Mouse (Mus musculus) cerebellum, postnatal 4 days (tissue): ENCODE results near the gene Nhsl2.

ENCODE experiments used
- DNase-seq, 2 experiments: peaks; one replicate each; pipeline ENCODE4 v3.0.0; 2022; ENCODE audit warnings: low spot score in 2 of 2, mixed read lengths in 1 of 2

The Nhsl2 gene

DNA sequence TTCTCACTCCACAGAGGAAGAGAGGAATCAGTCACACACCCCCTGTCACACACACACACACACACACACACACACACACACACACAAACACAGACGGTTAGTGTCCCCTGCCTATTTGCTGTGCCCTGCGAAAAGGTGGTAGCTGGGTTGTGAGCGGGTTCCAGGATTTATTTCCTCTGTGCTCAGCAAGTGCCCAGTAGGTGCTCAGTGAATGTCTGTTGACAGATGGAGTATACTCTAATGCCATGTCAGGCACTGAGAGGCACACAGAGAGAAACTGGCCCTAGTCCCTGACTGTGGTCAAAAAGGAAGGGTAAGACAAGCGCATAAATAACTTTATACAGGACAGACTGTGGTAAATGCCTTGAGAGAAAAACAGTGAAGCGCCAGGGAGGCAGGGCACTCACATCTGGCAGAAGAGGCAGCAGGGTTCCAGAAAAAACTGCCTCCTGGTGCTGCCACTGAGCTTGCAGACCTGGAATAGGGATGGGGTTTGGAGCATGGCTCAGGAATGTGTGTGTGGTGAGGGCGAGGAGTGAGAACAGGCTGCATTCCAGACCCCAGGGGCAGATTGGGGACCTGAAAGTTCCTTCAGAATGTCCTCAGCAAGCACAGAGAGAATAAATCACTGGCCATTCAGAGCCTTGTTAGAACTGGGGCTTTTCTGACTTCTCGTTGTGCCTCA lies 52.8 kb downstream of the Nhsl2 start:
- DNase-seq, result no peak

DNA sequence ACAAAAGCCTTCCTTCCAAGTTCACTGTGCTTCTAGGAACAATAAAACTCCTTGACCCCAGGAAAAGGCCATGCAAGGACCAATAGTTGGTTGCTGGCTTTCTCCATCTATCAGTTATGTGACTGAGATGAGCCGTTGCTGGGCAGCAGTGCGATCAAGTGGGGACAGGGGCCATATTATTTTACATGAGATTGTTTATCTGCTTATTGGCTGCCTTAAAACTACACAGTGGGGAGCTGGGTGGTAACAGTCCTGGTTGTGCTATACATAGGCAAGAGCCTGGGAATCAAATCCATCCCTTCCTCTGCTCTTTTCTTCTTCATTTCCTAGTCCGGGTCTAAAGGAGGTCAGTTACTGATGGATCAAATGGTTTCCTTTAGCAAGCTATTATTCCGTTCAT lies 53.4 kb downstream of the Nhsl2 start:
- DNase-seq, result no peak

DNA sequence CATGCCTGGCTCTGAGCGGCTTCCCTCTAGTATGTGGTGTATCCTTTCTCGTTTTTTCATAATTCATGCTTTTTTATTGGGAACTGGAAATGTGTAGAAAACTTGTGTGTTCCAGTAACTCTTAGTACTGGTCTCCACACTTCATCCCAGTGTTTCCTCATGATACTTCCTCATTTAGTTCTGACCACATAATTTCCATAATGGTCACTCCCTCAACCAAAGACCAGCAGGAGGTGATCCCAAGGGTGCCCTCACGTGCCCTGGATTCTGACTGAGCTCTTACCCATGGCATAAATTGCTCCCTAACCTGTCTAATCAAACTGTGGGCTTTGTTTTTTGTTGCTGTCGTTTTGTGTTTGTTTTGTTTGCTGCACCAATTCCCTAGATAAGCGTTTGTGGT lies 58.1 kb downstream of the Nhsl2 start:
- DNase-seq, result no peak

- DNase-seq, result peak in 1 of 2 experiments; percentile 28
Observed at GRCm38 (mm10) chrX:101929131-101929530, 79.9 kb downstream of the Nhsl2 start.

- no peak for DNase-seq
Observed at GRCm38 (mm10) chrX:101930301-101930700, 81.1 kb downstream of the Nhsl2 start.

DNA sequence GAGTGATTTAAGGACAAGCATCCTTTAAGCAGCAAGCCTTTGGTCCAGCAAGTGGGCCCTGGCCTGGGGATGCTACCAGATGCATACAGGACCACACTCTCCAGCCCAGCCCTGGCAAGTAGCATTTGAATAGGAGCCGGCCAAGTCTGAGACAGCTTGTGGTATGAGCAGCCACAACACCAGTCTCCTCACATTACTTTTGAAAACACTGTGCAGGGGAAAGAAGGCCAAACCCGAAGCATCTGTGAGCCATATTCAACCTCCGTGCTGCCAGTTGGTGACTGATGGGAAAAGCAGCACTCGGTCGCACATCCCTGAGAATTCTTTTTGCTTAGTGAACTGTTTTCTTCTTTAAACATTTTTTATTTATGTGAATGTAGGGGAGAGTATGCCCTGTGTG lies 81.8 kb downstream of the Nhsl2 start:
- no peak for DNase-seq

GRCm38 (mm10) chrX:101932244-101932643 lies 83.1 kb downstream of the Nhsl2 start:
- DNase-seq, result peak in 1 of 2 experiments; percentile 22

GRCm38 (mm10) chrX:101933346-101933745 lies 84.2 kb downstream of the Nhsl2 start:
- no peak for DNase-seq

- no peak for DNase-seq
Observed at GRCm38 (mm10) chrX:101935291-101935840, 86.2 kb downstream of the Nhsl2 start.

DNA sequence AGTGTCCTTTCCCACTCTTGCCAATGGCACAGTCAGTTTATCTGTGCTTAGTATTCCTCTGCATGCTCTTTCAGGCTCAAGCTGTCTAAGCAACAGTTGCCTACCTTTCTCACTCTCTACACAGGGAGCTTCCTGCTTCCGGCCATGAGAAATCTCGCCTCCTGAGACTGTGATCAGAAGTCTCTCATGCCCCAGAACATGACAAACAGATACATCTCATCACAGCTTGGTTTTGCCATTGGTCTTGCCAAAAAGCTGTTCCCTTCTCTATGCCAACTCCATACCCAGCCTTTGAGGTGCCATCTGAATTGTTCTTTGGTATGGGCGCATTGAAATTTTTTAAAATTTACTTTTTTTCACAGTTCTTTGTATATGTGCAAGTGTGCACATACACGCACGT lies 90.3 kb downstream of the Nhsl2 start:
- DNase-seq, result no peak

GRCm38 (mm10) chrX:101942461-101942896 lies 93.3 kb downstream of the Nhsl2 start:
- DNase-seq, result peak; percentile 39 to 69

DNA sequence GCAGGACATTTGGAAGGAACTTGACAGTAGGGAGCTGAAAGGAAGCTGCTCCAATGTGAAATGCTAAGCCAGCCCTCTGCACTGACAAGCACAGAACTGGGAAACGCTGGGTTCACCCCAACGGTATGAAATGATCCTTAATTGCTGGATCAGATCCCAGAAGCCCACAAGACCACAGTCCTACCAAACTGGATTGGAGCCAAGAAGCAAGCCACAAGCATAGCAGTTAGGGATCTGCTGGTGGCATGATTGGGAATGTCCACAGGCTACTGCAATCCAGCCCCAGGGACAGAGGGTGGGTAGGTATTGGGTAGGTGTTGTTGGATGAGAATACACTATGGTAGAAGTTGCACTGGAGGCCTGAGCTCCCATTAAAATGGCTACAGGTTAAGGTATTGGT lies 94.6 kb downstream of the Nhsl2 start:
- DNase-seq, result no peak

DNA sequence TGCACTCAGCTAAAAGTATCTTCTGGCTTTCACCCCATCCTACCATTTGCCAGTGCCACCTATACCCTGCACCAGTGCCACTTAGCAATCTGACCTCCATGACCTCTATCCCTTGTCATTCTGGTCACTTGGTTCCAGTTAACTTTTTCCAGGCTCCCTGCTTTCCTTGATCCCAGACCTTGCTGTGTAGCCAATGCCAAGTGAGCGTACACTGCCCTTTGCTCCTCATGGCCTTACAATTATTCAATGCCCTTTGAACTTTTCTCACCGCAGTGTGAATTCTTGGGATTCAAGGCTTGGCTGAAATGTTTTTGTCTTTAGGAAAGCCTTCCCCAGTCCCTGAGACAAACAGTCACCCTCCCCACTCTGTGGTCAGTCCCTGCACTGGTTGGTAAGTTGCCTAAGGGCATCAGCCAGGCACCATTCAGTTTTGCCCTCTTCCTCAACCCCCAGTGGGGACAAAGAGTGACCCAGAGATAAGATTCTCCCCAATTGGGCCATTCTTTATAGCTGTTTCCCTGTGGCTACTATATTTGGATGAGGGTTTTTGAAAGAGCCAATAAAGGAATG lies 95.7 kb downstream of the Nhsl2 start:
- no peak for DNase-seq

- DNase-seq, result no peak
Observed at GRCm38 (mm10) chrX:101952436-101952835, 103.3 kb downstream of the Nhsl2 start.

DNA sequence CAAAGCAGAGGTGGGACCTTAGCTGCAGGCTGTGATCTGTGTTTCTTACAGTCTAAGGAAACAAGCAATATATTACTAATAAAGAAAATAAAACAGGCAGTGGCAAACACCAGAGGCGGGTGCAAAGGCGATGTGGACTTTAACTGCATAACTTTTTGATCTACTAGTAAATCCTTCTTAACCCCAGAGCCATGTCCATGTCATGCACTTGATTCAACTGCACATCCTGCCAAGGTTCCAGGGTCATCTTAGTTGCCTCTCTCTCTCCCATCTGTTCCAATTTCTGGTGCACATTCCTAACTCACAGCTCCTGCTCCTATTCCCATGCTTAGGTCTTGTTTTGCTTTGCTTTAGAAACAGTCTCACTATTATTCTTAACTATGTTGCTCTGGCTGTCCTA lies 104.1 kb downstream of the Nhsl2 start:
- no peak for DNase-seq

DNA sequence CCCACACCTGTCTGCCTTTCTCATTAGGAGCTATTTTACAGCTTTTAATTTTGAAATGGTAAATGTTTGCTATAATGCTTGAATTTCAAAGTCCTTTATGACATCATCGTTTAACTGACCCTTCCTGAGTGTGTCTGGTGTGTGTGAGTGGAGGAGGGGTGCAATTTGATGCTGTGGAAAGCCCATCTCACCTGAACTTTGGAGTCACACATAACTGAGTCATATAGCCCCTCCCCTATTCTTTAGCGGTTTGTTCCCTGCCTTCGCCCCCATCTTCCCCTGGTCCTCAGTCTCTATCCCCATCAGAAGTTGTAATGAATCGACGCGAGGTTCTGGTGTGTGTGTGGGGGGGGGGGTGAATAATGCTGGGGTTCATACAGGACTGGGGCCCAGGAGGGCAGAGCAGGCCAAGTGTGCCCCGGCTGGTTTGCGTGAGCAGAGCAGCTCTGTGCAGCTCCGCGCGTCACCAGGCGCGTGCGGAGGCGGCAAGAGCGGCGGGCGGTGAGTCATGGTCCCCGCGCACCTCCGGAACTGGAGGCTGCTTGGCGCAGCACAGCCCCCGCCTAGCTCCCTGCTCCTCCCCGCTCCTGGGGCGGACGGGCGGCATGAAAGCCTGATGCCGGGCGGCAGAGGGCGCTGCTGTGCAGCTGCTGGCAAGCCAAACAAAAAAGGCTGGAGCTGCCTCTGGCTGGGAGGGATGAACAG lies 104.8 kb downstream of the Nhsl2 start:
- DNase-seq, result peak; percentile 70 to 84

- no peak for DNase-seq
Observed at GRCm38 (mm10) chrX:101954492-101954851, 105.3 kb downstream of the Nhsl2 start.

- no peak for DNase-seq
Observed at GRCm38 (mm10) chrX:101961848-101962247, 112.7 kb downstream of the Nhsl2 start.

GRCm38 (mm10) chrX:101963711-101964110 lies 114.5 kb downstream of the Nhsl2 start:
- no peak for DNase-seq

GRCm38 (mm10) chrX:101973028-101973427 lies 123.8 kb downstream of the Nhsl2 start:
- DNase-seq, result no peak

- no peak for DNase-seq
Observed at GRCm38 (mm10) chrX:101976931-101977330, 127.7 kb downstream of the Nhsl2 start.

DNA sequence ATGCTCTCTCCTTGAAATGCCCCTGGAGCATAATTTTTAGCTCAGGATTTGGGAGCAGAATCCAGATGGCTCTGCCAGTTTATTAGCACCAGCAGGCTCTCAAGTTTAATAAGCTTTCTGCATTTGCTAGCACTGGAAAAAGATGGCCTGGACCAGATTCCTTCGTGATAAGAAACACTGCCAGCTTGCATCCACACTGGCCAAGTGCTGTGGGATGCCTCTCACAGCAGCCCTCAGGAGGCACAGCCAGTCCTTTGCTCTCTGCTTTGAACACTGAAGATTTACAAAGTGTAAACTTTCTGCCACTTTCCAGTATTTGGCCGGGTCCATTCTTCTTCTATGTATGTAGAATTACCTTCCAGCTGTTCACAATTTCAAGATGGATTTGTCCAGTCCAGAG lies 129.7 kb downstream of the Nhsl2 start:
- DNase-seq, result no peak

DNA sequence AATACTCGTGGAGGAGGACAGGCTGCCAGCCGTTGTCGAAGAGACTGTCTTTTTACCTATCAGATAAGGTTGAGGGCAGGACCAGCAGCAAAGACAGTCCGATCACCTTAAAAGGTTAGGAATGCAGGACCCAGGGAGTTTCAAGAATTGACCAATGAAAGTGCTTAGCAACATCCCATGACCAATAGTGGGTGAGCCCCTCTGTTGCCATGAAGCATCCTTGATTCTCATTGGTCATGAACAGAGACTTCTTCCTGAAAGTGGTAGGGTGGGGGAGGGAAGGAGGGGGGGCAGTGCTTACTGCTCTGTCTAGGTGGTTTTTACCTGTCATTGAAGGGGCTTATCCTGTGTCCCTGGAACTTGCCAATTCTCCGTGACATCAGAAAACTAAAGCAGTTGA lies 130.1 kb downstream of the Nhsl2 start:
- no peak for DNase-seq
